Comparison of ENCODE assay signal across 8 mouse cellular contexts in the genomic region with DNA sequence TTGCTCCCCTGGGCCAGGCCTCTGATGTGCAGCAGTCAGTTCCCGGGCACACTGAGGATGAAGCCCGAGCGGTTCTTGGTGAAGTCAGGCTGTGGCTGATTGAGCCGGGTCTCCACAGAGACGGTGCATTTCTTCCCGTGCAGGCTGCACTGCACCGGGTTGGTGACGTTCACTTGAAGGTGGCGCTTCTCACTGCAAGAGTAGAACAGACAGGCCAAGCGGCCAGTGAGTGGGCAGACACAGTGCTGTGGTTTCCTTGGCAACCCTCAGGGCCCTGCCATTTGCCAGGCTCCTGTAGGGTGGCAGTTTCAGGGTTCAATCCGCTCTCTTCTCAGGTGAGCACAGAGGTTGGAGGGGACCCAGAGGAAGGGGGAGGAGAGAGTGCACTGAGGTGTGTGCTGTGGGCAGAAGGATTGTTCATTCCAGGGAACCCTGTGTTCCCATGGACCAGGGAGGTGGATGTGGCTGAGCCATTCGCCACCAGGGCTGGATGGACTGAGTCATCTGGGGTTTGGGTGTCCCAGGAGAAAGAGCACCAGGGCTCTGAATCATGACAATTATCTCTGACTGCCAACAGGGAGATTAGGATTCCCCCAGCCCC. TPM values are rescaled to one million over a fixed set of nuclear protein-coding genes. Genes with fewer than 3 reads are reported as not detected.
DNase-seq lines count a peak whose midpoint lies in the region; ATAC-seq and TF ChIP-seq lines count a peak whose summit lies in the region.

No protein-coding gene starts in this region.

- peak; percentile 99 for DNase-seq in brain, adult 2 months (ENCODE audit: low read depth, low spot score)
- peak; percentile 83 to 87 for DNase-seq in left cerebral cortex, postnatal 10 days (ENCODE audit: extremely low spot score in 1 of 2, low spot score in 2 of 2)
- DNase-seq in right cerebral cortex, adult 2 months (ENCODE audit: low spot score in 2 of 2): peak; percentile 84 to 89
- no peak for DNase-seq in heart, adult 9 months (ENCODE audit: low spot score in 2 of 2)

- H3K4me1 ChIP-seq in E14TG2a.4 (replicated peaks; ENCODE audit: low read depth, low read length): peaks cover 47% of the 10 kb centered on the region
- peaks cover 68% of the 10 kb centered on the region for H3K4me1 ChIP-seq in forebrain, embryonic 16.5 days (replicated peaks; ENCODE audit: control insufficient read depth, insufficient read depth, low read length)

- peaks cover 44% of the 10 kb centered on the region for H3K27me3 ChIP-seq in E14TG2a.4 (ENCODE audit: insufficient read depth, low read length)
- no peaks in the 10 kb centered on the region for H3K27me3 ChIP-seq in forebrain, embryonic 16.5 days (replicated peaks; ENCODE audit: control insufficient read depth, insufficient read depth, low read length)

- H3K27ac ChIP-seq in forebrain, embryonic 16.5 days (ENCODE audit: low read length): peak overlapping the region; percentile 70

- WGBS in forebrain, embryonic 16.5 days: 18% methylated on average over 12 of the region's 12 CpGs

- no peaks in the 10 kb centered on the region for H3K36me3 ChIP-seq in E14TG2a.4 (ENCODE audit: insufficient read depth, low read length)
- H3K36me3 ChIP-seq in forebrain, embryonic 16.5 days (ENCODE audit: control insufficient read depth, insufficient read depth): peaks cover 7% of the 10 kb centered on the region; the same call in 1 of the 2 replicates

- intact Hi-C loops in left cerebral cortex, postnatal 10 days (cut with DNase I): loop anchor here (5.0 kb wide), 3 partner anchors 33 to 118 kb away; no protein-coding TSS in a partner anchor

- peak overlapping the region; percentile 49 for H3K9ac ChIP-seq in forebrain, embryonic 16.5 days (replicated peaks; ENCODE audit: low read depth, low read length)

- peak overlapping the region; percentile 37; the same call in 1 of the 2 replicates for H3K4me3 ChIP-seq in E14TG2a.4 (replicated peaks; ENCODE audit: low read length)
- peak overlapping the region; percentile 19 for H3K4me3 ChIP-seq in forebrain, embryonic 16.5 days (replicated peaks; ENCODE audit: low read length)

- H3K9me3 ChIP-seq in E14TG2a.4 (ENCODE audit: low read length): no peaks in the 10 kb centered on the region
- H3K9me3 ChIP-seq in forebrain, embryonic 16.5 days (ENCODE audit: control insufficient read depth, low read length): no peaks in the 10 kb centered on the region

- peak overlapping the region; percentile 97 for H3K4me2 ChIP-seq in forebrain, embryonic 16.5 days (ENCODE audit: low read length)

- no peak for TF ChIP-seq CTCF in E14TG2a.4 (conservative IDR thresholded peaks at IDR 0.05; ENCODE audit: low read length)

- ATAC-seq in forebrain, embryonic 16.5 days: peak; percentile 73
- ATAC-seq in CD4-positive, CD25-positive, alpha-beta regulatory T cell, adult 4 months: no peak
- ATAC-seq in erythroblast, adult 5-6 weeks (replicated peaks; ENCODE audit: low FRiP score, poor library complexity, severe bottlenecking): no peak

RNA-seq across cellular contexts. Expression of a gene that starts 7.5 kb away (rescaled TPM):
- polyA plus RNA-seq in forebrain, embryonic 16.5 days (2015; fragmentation: Nextera tagmentation; extraction: Ambion mirVana): 109 and 113 TPM in 2 replicates
- 100 to 1,000 TPM; 327 to 329 TPM for total RNA-seq in left cerebral cortex, postnatal 10 days (2021)
- under 1 TPM; 0.87 to 0.98 TPM for polyA plus RNA-seq in CD4-positive, CD25-positive, alpha-beta regulatory T cell, adult 4 months (2017; shearing (Covaris generic))
- total RNA-seq in erythroblast, adult 5-6 weeks (2015; ENCODE audit: low replicate concordance): 0.19 and 1.3 TPM in 2 replicates
- 1.3 and 1.7 TPM in 2 replicates for total RNA-seq in erythroblast, adult 5-6 weeks (2017; ENCODE audit: low replicate concordance)

RNA-seq across cellular contexts. Expression of a gene that starts 55.9 kb away (rescaled TPM):
- 336 and 357 TPM in 2 replicates for polyA plus RNA-seq in forebrain, embryonic 16.5 days (2015; fragmentation: Nextera tagmentation; extraction: Ambion mirVana)
- total RNA-seq in left cerebral cortex, postnatal 10 days (2021): 100 to 1,000 TPM; 101 to 118 TPM
- 100 to 1,000 TPM; 258 to 279 TPM for polyA plus RNA-seq in CD4-positive, CD25-positive, alpha-beta regulatory T cell, adult 4 months (2017; shearing (Covaris generic))
- 36.6 and 43.8 TPM in 2 replicates for total RNA-seq in erythroblast, adult 5-6 weeks (2015; ENCODE audit: low replicate concordance)
- 41.2 and 53.1 TPM in 2 replicates for total RNA-seq in erythroblast, adult 5-6 weeks (2017; ENCODE audit: low replicate concordance)

Comparison
In these comparisons a context has a peak if more than half of its experiments do, and no peak if none do; other contexts are left out.
1. DNase-seq: peak in brain, adult 2 months (single experiment), left cerebral cortex, postnatal 10 days (2 of 2) and right cerebral cortex, adult 2 months (2 of 2); none in heart, adult 9 months (0 of 2).
2. RNA of a gene that starts 7.5 kb away (total RNA-seq): 327 to 329 TPM in left cerebral cortex, postnatal 10 days; 0.19 to 1.7 TPM in erythroblast, adult 5-6 weeks; every median in the first group is over 100 times any median in the second.